Mouse (Mus musculus) heart, postnatal 0 days (tissue): ENCODE results near the gene Alg2.

Source experiments
- CTCF ChIP-seq: IDR thresholded peaks from 2 replicates; pipeline ENCODE4 v1.5.1; 2016; ENCODE audit warnings: antibody characterized with exemption, control low read depth, low read depth
- EP300 ChIP-seq: IDR thresholded peaks from 2 replicates; pipeline ENCODE4 v1.6.1; 2016; ENCODE audit warnings: antibody characterized with exemption, low read depth

GRCm38 (mm10) chr4:47417871-47418270, 56.3 kb downstream of the Alg2 start:
- TF ChIP-seq CTCF (no peak), EP300 (no peak)
